Mouse (Mus musculus) hematopoietic stem cell, adult 5-6 weeks (primary cell): ENCODE measurements around the gene Kbtbd8. TPM values are rescaled to one million over a fixed set of nuclear protein-coding genes. Genes with fewer than 3 reads are reported as not detected.

Source experiments
- ATAC-seq, 2 experiments: fragments of 125-278 bp in 1 of 2; replicated peaks in 1 of 2; 2 replicates each; pipeline ENCODE4 v1.8.0; 2016 to 2017; ENCODE audit warnings: inconsistent platforms in 2 of 2, mild to moderate bottlenecking in 2 of 2, moderate number of reproducible peaks in 2 of 2, low read depth in 1 of 2, moderate TSS enrichment in 1 of 2; ENCODE audit not compliant: low FRiP score in 2 of 2, poor library complexity in 2 of 2, severe bottlenecking in 2 of 2, insufficient read depth in 1 of 2, low TSS enrichment in 1 of 2
- total RNA-seq: library from RNA; stranded (forward); fragments of 172-1452, 232-1000 nt; gene quantifications from 2 replicates; pipeline ENCODE4 v1.2.3, GENCODE M21; 2017

The Kbtbd8 gene
- total RNA-seq, 1 experiment from 2014 or later: 2.9 TPM

DNA sequence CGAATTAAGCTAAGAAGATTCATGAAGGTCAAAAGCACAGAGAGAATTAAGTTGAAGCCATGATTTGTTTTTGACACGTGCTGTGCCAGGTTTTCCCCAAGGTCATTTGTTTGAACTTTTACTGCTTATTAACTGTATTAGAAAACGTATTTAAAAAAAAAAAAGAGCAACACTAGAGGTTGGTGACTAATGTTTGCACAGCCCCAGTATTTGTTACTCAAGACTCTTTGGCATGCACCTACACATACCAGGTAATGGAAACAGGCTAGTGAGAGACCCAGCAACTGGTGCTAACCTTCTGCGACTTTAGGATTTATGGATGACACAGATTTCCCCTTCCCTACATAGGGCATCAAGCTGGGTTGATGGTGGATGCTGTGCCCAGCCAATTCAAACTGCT, 46.9 kb downstream of the Kbtbd8 start:
- ATAC-seq: no peak

DNA sequence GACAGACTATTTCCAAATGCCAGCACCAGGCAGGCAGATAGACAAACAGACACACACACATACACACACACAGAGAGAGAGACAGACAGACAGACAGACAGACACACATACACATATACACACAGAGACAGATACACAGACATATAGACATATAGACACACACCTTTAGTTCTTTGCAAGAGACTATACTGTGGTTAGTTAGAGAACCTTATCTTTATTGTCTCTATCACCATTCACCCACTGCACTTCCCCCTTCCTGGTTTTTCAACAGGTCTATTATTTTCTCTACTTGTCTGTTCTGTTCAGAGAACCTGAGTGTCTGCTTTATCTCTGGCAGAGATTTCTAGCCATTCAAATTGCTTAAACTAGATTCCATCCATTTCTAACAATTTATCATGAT, 48.6 kb downstream of the Kbtbd8 start:
- ATAC-seq: no peak

DNA sequence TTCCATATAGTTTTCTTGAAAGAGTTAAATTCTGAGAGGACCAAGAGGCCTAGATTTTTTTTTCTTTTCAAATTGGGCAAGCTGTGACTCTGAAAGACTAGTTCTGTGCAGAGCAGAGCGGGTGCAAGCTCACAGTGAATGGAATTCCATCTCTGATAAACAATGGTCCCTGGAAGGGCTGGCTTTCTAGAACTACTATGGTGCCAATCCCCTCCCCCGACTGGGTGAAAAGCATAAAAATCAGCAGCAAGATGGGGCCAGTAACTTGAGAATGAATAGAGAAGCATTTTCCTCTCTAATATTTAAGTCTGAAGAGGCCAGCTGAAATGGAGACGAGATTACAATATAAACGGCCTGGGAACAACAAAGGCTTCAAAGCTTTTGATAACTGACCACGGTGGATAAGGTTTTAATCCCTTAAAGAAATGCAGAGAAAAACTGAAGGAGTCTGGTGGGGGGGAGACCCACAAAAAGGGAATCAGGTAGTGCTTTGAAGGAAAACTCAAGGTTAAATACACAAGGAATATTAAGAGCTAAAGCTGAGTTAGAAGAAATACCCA, 50.7 kb downstream of the Kbtbd8 start:
- ATAC-seq: no peak

DNA sequence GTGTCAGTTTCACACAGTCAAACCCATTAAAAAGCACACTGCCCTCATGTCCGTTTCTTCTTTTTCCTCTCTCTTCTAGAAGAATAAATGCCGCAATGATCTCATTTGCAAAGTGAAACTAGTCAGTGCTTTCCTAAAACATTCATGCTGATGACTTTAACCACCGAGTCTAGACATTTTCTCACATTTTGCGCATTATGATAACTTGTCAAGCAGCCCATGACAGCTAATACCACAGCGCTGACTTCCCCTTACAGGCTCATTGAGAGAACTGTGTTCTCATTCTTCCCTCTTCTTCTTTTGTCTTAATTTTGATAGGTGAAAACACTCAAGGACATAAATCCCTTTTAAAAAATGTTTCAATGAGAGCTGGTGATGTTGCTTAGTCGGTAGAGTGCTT, 52.4 kb downstream of the Kbtbd8 start:
- peak; percentile 62 to 73 for ATAC-seq

DNA sequence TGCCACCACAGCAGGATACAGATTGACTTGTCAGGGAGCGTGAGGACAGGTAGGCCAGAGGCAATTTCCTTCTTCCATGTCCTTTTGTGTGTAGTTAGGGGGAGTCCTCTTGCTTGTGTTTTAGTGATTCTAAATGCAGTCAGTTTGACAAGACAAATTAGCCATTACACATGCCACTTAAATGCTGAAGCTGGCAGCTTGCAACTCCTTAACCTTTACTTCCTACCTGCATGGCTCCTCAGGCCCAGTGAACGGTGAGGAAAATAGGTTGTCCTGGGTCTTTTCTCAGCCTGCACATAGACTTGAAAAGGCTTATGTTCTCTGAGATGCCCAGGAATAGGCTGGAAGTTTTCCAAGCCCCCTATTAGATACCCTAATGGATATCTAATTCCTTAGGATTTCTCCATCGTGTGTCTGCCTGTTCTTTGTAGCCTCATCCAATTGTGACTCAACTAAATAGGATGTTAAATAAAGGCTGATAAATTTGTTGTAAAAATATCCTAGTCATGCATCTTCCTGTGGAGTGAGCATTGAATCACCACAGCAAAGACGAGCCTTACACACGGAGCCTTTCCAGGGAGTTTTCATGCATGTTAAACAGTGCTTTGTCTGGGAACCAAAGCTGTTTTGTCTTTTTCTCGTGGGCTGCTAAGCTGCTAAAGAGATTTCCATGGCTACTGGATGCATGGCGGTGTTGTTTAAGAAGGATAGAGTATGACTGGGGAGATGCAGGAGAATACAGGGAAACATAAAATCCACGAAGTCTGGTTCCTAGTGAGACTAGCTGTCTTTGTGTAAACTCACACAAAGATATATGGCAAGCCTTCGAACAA, 57.5 kb downstream of the Kbtbd8 start:
- ATAC-seq: no peak

Other genes with a start within 250 kb of the Kbtbd8 start
- gene Gm10234, start 204.9 kb downstream of the Kbtbd8 start, total RNA-seq: not detected in 2 replicates